Mouse (Mus musculus): ENCODE results near the gene Tmsb15l.

- TF ChIP-seq POLR2A (IDR thresholded peaks at IDR 0.05; ENCODE audit: borderline replicate concordance, insufficient read depth, low read length), result no peak
- peak; percentile 65; the same call in 1 of the 2 replicates for TF ChIP-seq CTCF (IDR thresholded peaks at IDR 0.05; ENCODE audit: borderline replicate concordance, insufficient read depth, low read depth, low read length)
Observed at GRCm38 (mm10) chrX:136978616-136979015, 1.9 kb upstream of the Tmsb15l start.
